Mouse (Mus musculus): ENCODE data around the gene Slc7a11.

The Slc7a11 gene

GRCm38 (mm10) chr3:49867951-49868584 lies 575.3 kb downstream of the Slc7a11 start:
- in situ Hi-C loops (cut with MseI, MboI) = no loop called here

- in situ Hi-C loops (cut with MseI, MboI) = no loop called here
Observed at GRCm38 (mm10) chr3:49867147-49867950, 576.1 kb downstream of the Slc7a11 start.

GRCm38 (mm10) chr3:49866061-49866515 lies 577.3 kb downstream of the Slc7a11 start:
- in situ Hi-C loops (cut with MseI, MboI) = no loop called here

GRCm38 (mm10) chr3:49856797-49857196 lies 586.6 kb downstream of the Slc7a11 start:
- in situ Hi-C loops (cut with MseI, MboI) = no loop called here

GRCm38 (mm10) chr3:49854277-49854676 lies 589.1 kb downstream of the Slc7a11 start:
- in situ Hi-C loops (cut with MseI, MboI) = no loop called here

- in situ Hi-C loops (cut with MseI, MboI) = no loop called here
Observed at GRCm38 (mm10) chr3:49842971-49843370, 600.4 kb downstream of the Slc7a11 start.

Data from mouse trophoblast stem cell (cell line).